Mouse (Mus musculus) activated CD4-positive, CD25-positive, alpha-beta regulatory T cell, adult 4 months (primary cell): ENCODE results near the gene Ttc25. TPM values are rescaled to one million over a fixed set of nuclear protein-coding genes. Genes with fewer than 3 reads are reported as not detected.
"Not testable (repeated sequence)": the region's sequence is repeated elsewhere in the genome, so short reads cannot be mapped to it uniquely, and the experiment has no call there.

Experiments
- ATAC-seq: one replicate; pipeline ENCODE4 v1.8.0; 2017
- polyA plus RNA-seq, 2 experiments: library from polyadenylated mRNA; unstranded; fragments of 100-300 nt; shearing (Covaris generic); gene quantifications; one replicate each; pipeline ENCODE4 v1.2.1; 2017

Gene Ttc25
- polyA plus RNA-seq, 2 experiments from 2014 or later = 0.15 TPM; not detected in 1

- ATAC-seq = peak; percentile 81
Measured at GRCm38 (mm10) chr11:100608796-100609195, 63.4 kb downstream of the Ttc25 start.

GRCm38 (mm10) chr11:100609355-100609996 lies 64.1 kb downstream of the Ttc25 start:
- no peak for ATAC-seq

GRCm38 (mm10) chr11:100609997-100610680 lies 64.7 kb downstream of the Ttc25 start:
- no peak for ATAC-seq

- no peak for ATAC-seq
Measured at GRCm38 (mm10) chr11:100611627-100612026, 66.2 kb downstream of the Ttc25 start.

- ATAC-seq = no peak
Measured at GRCm38 (mm10) chr11:100613241-100613640, 67.8 kb downstream of the Ttc25 start.

GRCm38 (mm10) chr11:100616332-100616731 lies 70.9 kb downstream of the Ttc25 start:
- ATAC-seq = no peak

GRCm38 (mm10) chr11:100616836-100617235 lies 71.4 kb downstream of the Ttc25 start:
- ATAC-seq = not testable (repeated sequence)

- ATAC-seq = no peak
Measured at GRCm38 (mm10) chr11:100617480-100617879, 72.1 kb downstream of the Ttc25 start.

- ATAC-seq = peak; percentile 55
Measured at GRCm38 (mm10) chr11:100618761-100619484, 73.5 kb downstream of the Ttc25 start, which contains the start of gene Nkiras2. Gene Nkiras2 (plus strand): TSS chr11:100619244.

GRCm38 (mm10) chr11:100619485-100619975 lies 74.1 kb downstream of the Ttc25 start:
- ATAC-seq = peak; percentile 76

GRCm38 (mm10) chr11:100619982-100620381 lies 74.6 kb downstream of the Ttc25 start, which contains the start of gene Dnajc7:
Gene Dnajc7 (minus strand): TSS chr11:100620168.
- peak; percentile 2 for ATAC-seq

Other genes with a start within 250 kb of the Ttc25 start
- gene Eif1, start 225.7 kb upstream of the Ttc25 start, polyA plus RNA-seq = 1,000 to 10,000 TPM; 1,765 to 2,357 TPM
- not detected for gene Gast, start 211.2 kb upstream of the Ttc25 start, polyA plus RNA-seq
- gene Hap1, start 189.5 kb upstream of the Ttc25 start, polyA plus RNA-seq = under 1 TPM in 1 of 2 experiments, not detected in 1; 0.87 TPM
- 1 to 10 TPM in 1 of 2 experiments, under 1 TPM in 1; 0.19 to 1.5 TPM for gene Jup, start 147.8 kb upstream of the Ttc25 start, polyA plus RNA-seq
- not detected for gene P3h4, start 130.8 kb upstream of the Ttc25 start, polyA plus RNA-seq
- not detected for gene Fkbp10, start 129.9 kb upstream of the Ttc25 start, polyA plus RNA-seq
- 100 to 1,000 TPM; 118 to 125 TPM for gene Nt5c3b, start 103.8 kb upstream of the Ttc25 start, polyA plus RNA-seq
- gene Klhl10, start 103.7 kb upstream of the Ttc25 start, polyA plus RNA-seq = not detected
- gene Klhl11, start 72.9 kb upstream of the Ttc25 start, polyA plus RNA-seq = 1 to 10 TPM; 1.9 to 2.1 TPM
- gene Acly, start 17.6 kb upstream of the Ttc25 start, polyA plus RNA-seq = 10 to 100 TPM; 57.2 to 76.7 TPM
- 100 to 1,000 TPM; 181 to 201 TPM for gene Cnp, start 29.3 kb downstream of the Ttc25 start, polyA plus RNA-seq
- 10 to 100 TPM; 28.2 to 28.8 TPM for gene Nkiras2, start 73.6 kb downstream of the Ttc25 start, polyA plus RNA-seq
- gene Dnajc7, start 74.6 kb downstream of the Ttc25 start, polyA plus RNA-seq = 100 to 1,000 TPM; 237 to 338 TPM
- gene Zfp385c, start 146.8 kb downstream of the Ttc25 start, polyA plus RNA-seq = under 1 TPM in 1 of 2 experiments, not detected in 1; 0.17 TPM
- gene Dhx58, start 158.7 kb downstream of the Ttc25 start, polyA plus RNA-seq = 10 to 100 TPM; 25.3 to 42.0 TPM
- gene Kat2a, start 166.9 kb downstream of the Ttc25 start, polyA plus RNA-seq = 10 to 100 TPM; 11.2 to 13.3 TPM
- gene Hspb9, start 168.2 kb downstream of the Ttc25 start, polyA plus RNA-seq = under 1 TPM; 0.70 to 0.78 TPM
- 10 to 100 TPM; 29.0 to 44.1 TPM for gene Rab5c, start 192.6 kb downstream of the Ttc25 start, polyA plus RNA-seq
- under 1 TPM; 0.11 to 0.34 TPM for gene Kcnh4, start 214.3 kb downstream of the Ttc25 start, polyA plus RNA-seq
- gene Hcrt, start 217.3 kb downstream of the Ttc25 start, polyA plus RNA-seq = not detected
- 1 to 10 TPM; 3.2 to 5.3 TPM for gene Ghdc, start 225.3 kb downstream of the Ttc25 start, polyA plus RNA-seq